Mouse (Mus musculus) limb, embryonic 15.5 days (tissue): ENCODE measurements around the gene Gabpb1. TPM values are rescaled to one million over a fixed set of nuclear protein-coding genes. Genes with fewer than 3 reads are reported as not detected.
"Not testable (repeated sequence)": the region's sequence is repeated elsewhere in the genome, so short reads cannot be mapped to it uniquely, and the experiment has no call there.

Source experiments
- ATAC-seq: fragments of 200-750 bp; cut with Nextera tagmentation; 2 replicates; pipeline ENCODE4 v1.8.0; 2017; ENCODE audit warnings: low read depth, moderate TSS enrichment; ENCODE audit not compliant: insufficient number of reproducible peaks, low FRiP score, low TSS enrichment
- H3K27ac ChIP-seq: fragments of 300-500 bp; sonication (generic); 2 replicates; pipeline ENCODE4 v1.5.1; 2015; ENCODE audit warnings: moderate library complexity, mild to moderate bottlenecking, inconsistent platforms
- H3K27me3 ChIP-seq: fragments of 300-500 bp; sonication (generic); 2 replicates; pipeline ENCODE4 v1.6.1; 2015; ENCODE audit warnings: inconsistent platforms
- H3K36me3 ChIP-seq: fragments of 300-500 bp; sonication (generic); 2 replicates; pipeline ENCODE4 v1.6.1; 2015; ENCODE audit warnings: inconsistent platforms
- H3K4me1 ChIP-seq: fragments of 300-500 bp; sonication (generic); 2 replicates; pipeline ENCODE4 v1.6.1; 2015; ENCODE audit warnings: inconsistent platforms
- H3K4me2 ChIP-seq: fragments of 300-500 bp; sonication (generic); 2 replicates; pipeline ENCODE4 v1.6.1; 2015; ENCODE audit warnings: mild to moderate bottlenecking, inconsistent platforms
- H3K4me3 ChIP-seq: fragments of 300-500 bp; sonication (generic); 2 replicates; pipeline ENCODE4 v1.5.1; 2015; ENCODE audit warnings: mild to moderate bottlenecking, inconsistent platforms
- H3K9ac ChIP-seq: fragments of 300-500 bp; sonication (generic); 2 replicates; pipeline ENCODE4 v1.6.1; 2015; ENCODE audit warnings: inconsistent platforms
- H3K9me3 ChIP-seq: fragments of 300-500 bp; sonication (generic); 2 replicates; pipeline ENCODE4 v1.6.1; 2016; ENCODE audit warnings: inconsistent platforms
- WGBS: fragments of 180-500 bp; shearing (Covaris S2); methylation state at CpG from one replicate; pipeline ENCODE4 v1.1.7; 2015; 5-methylcytosine and 5-hydroxymethylcytosine counted together
- polyA plus RNA-seq: library from polyadenylated mRNA; unstranded; fragments of >200 nt; fragmentation: Nextera tagmentation; extraction: Ambion mirVana; gene quantifications from 2 replicates; pipeline ENCODE4 v1.2.1, GENCODE M21; 2015

Gene Gabpb1
- polyA plus RNA-seq, 1 experiment from 2014 or later: 46.2 TPM

- H3K27ac ChIP-seq: no peak overlapping the region
- no peaks in the 10 kb centered on the region for H3K27me3 ChIP-seq
- ATAC-seq: no peak
- no peak overlapping the region for H3K9ac ChIP-seq
- no peak overlapping the region for H3K4me3 ChIP-seq
- H3K4me2 ChIP-seq: no peak overlapping the region
- 76% methylated on average over 12 of the region's 12 CpGs for WGBS
- H3K36me3 ChIP-seq: peaks cover 35% of the 10 kb centered on the region
- H3K4me1 ChIP-seq: no peaks in the 10 kb centered on the region
- H3K9me3 ChIP-seq: no peaks in the 10 kb centered on the region
Measured at GRCm38 (mm10) chr2:126635939-126636823, 40.0 kb downstream of the Gabpb1 start.

- no peak overlapping the region for H3K4me3 ChIP-seq
- 91% methylated on average over 2 of the region's 2 CpGs for WGBS
- peaks cover 20% of the 10 kb centered on the region for H3K36me3 ChIP-seq
- no peak overlapping the region for H3K9ac ChIP-seq
- H3K4me1 ChIP-seq: peaks cover 10% of the 10 kb centered on the region; the same call in 1 of the 2 replicates
- ATAC-seq: no peak
- no peak overlapping the region for H3K4me2 ChIP-seq
- no peak overlapping the region for H3K27ac ChIP-seq
- no peaks in the 10 kb centered on the region for H3K27me3 ChIP-seq
- H3K9me3 ChIP-seq: no peaks in the 10 kb centered on the region
Measured at GRCm38 (mm10) chr2:126633165-126633564, 43.0 kb downstream of the Gabpb1 start.

- Histone ChIP-seq H3K27ac (peak overlapping the region; percentile 39; the same call in 1 of the 2 replicates), H3K9ac (no peak overlapping the region), H3K4me2 (no peak overlapping the region), H3K36me3 (peaks cover 11% of the 10 kb centered on the region; the same call in 1 of the 2 replicates), H3K27me3 (no peaks in the 10 kb centered on the region), H3K4me3 (no peak overlapping the region), H3K4me1 (peaks cover 17% of the 10 kb centered on the region; the same call in 1 of the 2 replicates), H3K9me3 (no peaks in the 10 kb centered on the region)
- no peak for ATAC-seq
- 31% methylated on average over 9 of the region's 9 CpGs for WGBS
Measured at GRCm38 (mm10) chr2:126628455-126628995, 47.6 kb downstream of the Gabpb1 start.

GRCm38 (mm10) chr2:126623138-126623537 lies 53.0 kb downstream of the Gabpb1 start:
- ATAC-seq: no peak
- no peak overlapping the region for H3K9ac ChIP-seq
- H3K27me3 ChIP-seq: no peaks in the 10 kb centered on the region
- no peak overlapping the region for H3K4me2 ChIP-seq
- H3K27ac ChIP-seq: no peak overlapping the region
- H3K4me1 ChIP-seq: peaks cover 6% of the 10 kb centered on the region; the same call in 1 of the 2 replicates
- no peak overlapping the region for H3K4me3 ChIP-seq
- no peaks in the 10 kb centered on the region for H3K36me3 ChIP-seq
- no peaks in the 10 kb centered on the region for H3K9me3 ChIP-seq

- Histone ChIP-seq H3K36me3 (no peaks in the 10 kb centered on the region), H3K4me2 (no peak overlapping the region), H3K4me3 (no peak overlapping the region), H3K27ac (no peak overlapping the region), H3K27me3 (no peaks in the 10 kb centered on the region), H3K9me3 (no peaks in the 10 kb centered on the region), H3K4me1 (no peaks in the 10 kb centered on the region), H3K9ac (no peak overlapping the region)
- ATAC-seq: no peak
- WGBS: 85% methylated on average over 2 of the region's 2 CpGs
Measured at GRCm38 (mm10) chr2:126622455-126622854, 53.7 kb downstream of the Gabpb1 start.

GRCm38 (mm10) chr2:126619249-126619704 lies 56.9 kb downstream of the Gabpb1 start, which contains the start of gene Hdc:
Hdc (minus strand) TSS chr2:126619299.
- 77% methylated on average over 14 of the region's 14 CpGs for WGBS
- no peak within 1 kb of the TSS for H3K27ac ChIP-seq

GRCm38 (mm10) chr2:126618470-126619179 lies 57.5 kb downstream of the Gabpb1 start:
- Histone ChIP-seq H3K4me2 (no peak overlapping the region), H3K9ac (no peak overlapping the region), H3K27me3 (no peaks in the 10 kb centered on the region), H3K9me3 (no peaks in the 10 kb centered on the region), H3K27ac (no peak overlapping the region), H3K4me1 (no peaks in the 10 kb centered on the region), H3K4me3 (no peak overlapping the region), H3K36me3 (no peaks in the 10 kb centered on the region)
- WGBS: 35% methylated on average over 8 of the region's 8 CpGs
- no peak for ATAC-seq

More at GRCm38 (mm10) chr2:126619249-126619704, 56.9 kb downstream of the Gabpb1 start, which contains the start of gene Hdc:
- Histone ChIP-seq H3K4me1 (no peaks in the 10 kb centered on the region), H3K4me2 (no peak within 1 kb of the TSS), H3K9me3 (no peaks in the 10 kb centered on the region), H3K9ac (no peak within 1 kb of the TSS), H3K36me3 (no peaks in the 10 kb centered on the region), H3K27me3 (no peaks in the 10 kb centered on the region), H3K4me3 (no peak within 1 kb of the TSS)
- no peak for ATAC-seq

- no peaks in the 10 kb centered on the region for H3K27me3 ChIP-seq
- no peak for ATAC-seq
- H3K9ac ChIP-seq: no peak overlapping the region
- H3K9me3 ChIP-seq: no peaks in the 10 kb centered on the region
- no peak overlapping the region for H3K27ac ChIP-seq
- H3K4me2 ChIP-seq: no peak overlapping the region
- H3K4me3 ChIP-seq: no peak overlapping the region
- WGBS: 77% methylated on average over 3 of the region's 3 CpGs
- H3K36me3 ChIP-seq: no peaks in the 10 kb centered on the region
- no peaks in the 10 kb centered on the region for H3K4me1 ChIP-seq
Measured at GRCm38 (mm10) chr2:126615355-126615754, 60.8 kb downstream of the Gabpb1 start.

- not testable (repeated sequence) for ATAC-seq, H3K36me3 ChIP-seq, H3K9me3 ChIP-seq, H3K4me3 ChIP-seq, H3K4me2 ChIP-seq, H3K27ac ChIP-seq, H3K9ac ChIP-seq, H3K27me3 ChIP-seq
- 69% methylated on average over 12 of the region's 12 CpGs for WGBS
- peaks cover 11% of the 10 kb centered on the region; the same call in 1 of the 2 replicates for H3K4me1 ChIP-seq
Measured at GRCm38 (mm10) chr2:126609600-126609999, 66.5 kb downstream of the Gabpb1 start.

- Histone ChIP-seq H3K4me2 (no peak overlapping the region), H3K4me1 (peaks cover 11% of the 10 kb centered on the region; the same call in 1 of the 2 replicates), H3K9ac (no peak overlapping the region), H3K27me3 (no peaks in the 10 kb centered on the region), H3K27ac (peak overlapping the region; percentile 40; the same call in 1 of the 2 replicates), H3K9me3 (no peaks in the 10 kb centered on the region), H3K4me3 (no peak overlapping the region), H3K36me3 (no peaks in the 10 kb centered on the region)
- ATAC-seq: 0 out of 2 replicates have a peak, but pooled peaks have one; percentile 55
- 56% methylated on average over 10 of the region's 10 CpGs for WGBS
Measured at GRCm38 (mm10) chr2:126607553-126608203, 68.5 kb downstream of the Gabpb1 start.

GRCm38 (mm10) chr2:126606688-126607062 lies 69.5 kb downstream of the Gabpb1 start:
- WGBS: 72% methylated on average over 4 of the region's 4 CpGs
- Histone ChIP-seq H3K9ac (no peak overlapping the region), H3K9me3 (no peaks in the 10 kb centered on the region), H3K4me1 (peaks cover 11% of the 10 kb centered on the region; the same call in 1 of the 2 replicates), H3K27ac (no peak overlapping the region), H3K36me3 (no peaks in the 10 kb centered on the region), H3K4me3 (no peak overlapping the region), H3K27me3 (no peaks in the 10 kb centered on the region), H3K4me2 (no peak overlapping the region)
- no peak for ATAC-seq
